Mouse (Mus musculus) limb, embryonic 10.5 days (tissue): Measurements from ENCODE around the gene Vezt. TPM values are rescaled to one million over a fixed set of nuclear protein-coding genes. Genes with fewer than 3 reads are reported as not detected.

Source experiments
- DNase-seq: peaks from one replicate; pipeline ENCODE4 v3.0.0-alpha.2; 2017; ENCODE audit warnings: low spot score
- H3K27ac ChIP-seq: fragments of 300-500 bp; sonication (generic); 2 replicates; pipeline ENCODE4 v1.5.1; 2016; ENCODE audit warnings: mild to moderate bottlenecking
- H3K27me3 ChIP-seq: fragments of 300-500 bp; sonication (generic); 2 replicates; pipeline ENCODE4 v1.6.1; 2016; ENCODE audit warnings: low read depth, mild to moderate bottlenecking; ENCODE audit not compliant: poor library complexity, severe bottlenecking
- H3K36me3 ChIP-seq: fragments of 300-500 bp; sonication (generic); 2 replicates; pipeline ENCODE4 v1.6.1; 2016; ENCODE audit warnings: mild to moderate bottlenecking, moderate library complexity
- H3K4me1 ChIP-seq: fragments of 300-500 bp; sonication (generic); 2 replicates; pipeline ENCODE4 v1.6.1; 2016
- H3K4me3 ChIP-seq: fragments of 300-500 bp; sonication (generic); 2 replicates; pipeline ENCODE4 v1.5.1; 2016; ENCODE audit warnings: mild to moderate bottlenecking, moderate library complexity
- H3K9me3 ChIP-seq: fragments of 300-500 bp; sonication (generic); replicated peaks from 2 replicates; pipeline ENCODE4 v1.6.1; 2016; ENCODE audit warnings: mild to moderate bottlenecking
- WGBS: fragments of 180-500 bp; shearing (Covaris S2); methylation state at CpG from one replicate; pipeline ENCODE4 v1.1.7; 2016; 5-methylcytosine and 5-hydroxymethylcytosine counted together
- polyA plus RNA-seq: library from polyadenylated mRNA; unstranded; fragments of >200 nt; fragmentation: Nextera tagmentation; extraction: Ambion mirVana; gene quantifications from 2 replicates; pipeline ENCODE4 v1.2.1, GENCODE M21; 2016

Vezt gene
- polyA plus RNA-seq, 1 experiment from 2014 or later = 25.9 TPM

DNA sequence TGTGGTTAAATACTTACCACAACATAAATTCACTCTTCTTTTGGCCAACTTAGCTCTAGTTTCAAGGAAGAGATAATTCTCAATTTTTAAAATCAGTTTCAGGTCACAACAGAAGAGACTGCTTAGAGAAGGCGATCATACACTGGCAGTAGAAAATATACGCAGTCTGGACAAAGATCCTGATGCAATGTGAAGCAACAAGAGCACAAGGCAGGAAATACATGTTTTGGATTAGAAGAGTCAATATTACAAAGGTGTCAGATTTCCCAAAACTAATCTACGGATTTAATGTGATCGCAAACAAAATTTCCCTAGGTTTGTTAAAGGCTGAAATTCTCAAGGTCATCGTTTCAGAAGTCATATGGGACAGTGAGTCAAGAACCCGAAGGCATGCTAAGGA lies 4.5 kb downstream of the Vezt start:
- Histone ChIP-seq H3K4me3 (no peak overlapping the region), H3K9me3 (no peaks in the 10 kb centered on the region), H3K36me3 (peaks cover 18% of the 10 kb centered on the region), H3K27ac (no peak overlapping the region), H3K27me3 (no peaks in the 10 kb centered on the region), H3K4me1 (peaks cover 12% of the 10 kb centered on the region)
- no peak for DNase-seq
- 96% methylated on average over 6 of the region's 6 CpGs for WGBS

DNA sequence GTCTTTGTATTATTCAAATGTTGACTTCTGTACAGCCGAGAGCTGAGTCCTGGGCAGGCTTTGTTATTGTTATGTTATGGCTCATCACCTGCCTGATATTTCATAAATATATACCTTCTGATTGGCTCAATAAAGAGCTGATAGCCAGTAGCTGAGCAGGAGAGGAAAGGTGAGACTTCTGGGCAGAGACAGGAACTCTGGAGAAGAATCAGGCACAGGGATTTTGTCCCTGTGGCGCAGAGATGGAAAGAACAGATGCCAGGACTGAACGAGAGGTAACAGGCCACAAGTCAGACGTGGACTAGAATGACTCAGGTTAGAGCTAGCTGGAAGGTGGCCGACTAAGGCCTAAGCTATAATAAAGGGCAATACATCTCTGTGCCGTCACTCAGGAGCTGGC lies 7.1 kb downstream of the Vezt start:
- Histone ChIP-seq H3K4me1 (no peaks in the 10 kb centered on the region), H3K27me3 (no peaks in the 10 kb centered on the region), H3K27ac (no peak overlapping the region), H3K9me3 (no peaks in the 10 kb centered on the region), H3K36me3 (peaks cover 32% of the 10 kb centered on the region), H3K4me3 (no peak overlapping the region)
- WGBS = 85% methylated on average over 6 of the region's 6 CpGs
- no peak for DNase-seq

DNA sequence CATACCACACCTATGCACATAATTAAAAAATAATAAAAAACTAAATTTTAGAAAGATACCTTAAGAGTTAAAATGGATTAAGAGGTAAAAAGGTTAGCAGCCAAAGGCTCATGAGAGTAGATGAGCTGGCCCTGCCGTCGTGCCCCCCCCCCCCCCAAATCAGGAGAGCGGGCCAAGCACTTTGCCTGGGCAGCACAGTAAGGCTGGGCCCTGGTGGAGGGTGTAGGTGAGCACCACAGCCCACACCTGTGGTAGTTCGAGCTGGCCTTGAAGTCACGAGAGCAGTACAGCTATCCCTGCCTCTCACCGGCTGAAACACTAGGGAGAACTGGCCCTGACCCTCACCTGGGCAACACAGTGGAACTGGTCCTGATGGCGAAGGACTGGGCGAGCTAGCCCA lies 10.5 kb downstream of the Vezt start:
- no peak for DNase-seq
- Histone ChIP-seq H3K27me3 (no peaks in the 10 kb centered on the region), H3K9me3 (no peaks in the 10 kb centered on the region), H3K27ac (no peak overlapping the region), H3K4me1 (no peaks in the 10 kb centered on the region), H3K4me3 (no peak overlapping the region), H3K36me3 (peaks cover 26% of the 10 kb centered on the region)
- WGBS = 91% methylated on average over 8 of the region's 8 CpGs

GRCm38 (mm10) chr10:94021059-94021458 lies 14.6 kb downstream of the Vezt start:
- H3K27me3 ChIP-seq = no peaks in the 10 kb centered on the region
- no peaks in the 10 kb centered on the region for H3K9me3 ChIP-seq
- H3K4me1 ChIP-seq = peaks cover 3% of the 10 kb centered on the region; the same call in 1 of the 2 replicates
- no peak for DNase-seq
- WGBS = 91% methylated on average over 4 of the region's 4 CpGs
- H3K27ac ChIP-seq = no peak overlapping the region
- H3K4me3 ChIP-seq = no peak overlapping the region
- peaks cover 15% of the 10 kb centered on the region for H3K36me3 ChIP-seq

DNA sequence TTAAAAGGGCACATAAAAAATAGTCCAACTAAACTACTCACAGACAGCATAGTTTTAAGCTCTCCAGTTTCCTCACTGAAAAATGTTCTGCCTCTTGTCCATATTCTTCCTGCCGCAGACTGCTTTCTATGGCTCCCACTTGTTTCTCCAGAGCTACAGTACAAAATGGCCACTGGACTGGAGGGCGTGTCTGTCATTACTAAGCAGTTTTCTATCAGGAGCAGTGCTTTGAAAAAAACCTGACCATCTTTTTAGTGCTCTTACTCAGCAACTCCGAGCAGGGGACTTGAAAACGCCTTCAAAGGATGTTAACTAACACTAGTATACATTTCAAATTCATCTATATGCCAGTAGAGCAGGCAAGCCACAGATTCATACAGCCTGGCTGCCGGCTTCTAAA lies 15.0 kb downstream of the Vezt start:
- H3K9me3 ChIP-seq = no peaks in the 10 kb centered on the region
- peaks cover 3% of the 10 kb centered on the region; the same call in 1 of the 2 replicates for H3K4me1 ChIP-seq
- no peaks in the 10 kb centered on the region for H3K27me3 ChIP-seq
- H3K4me3 ChIP-seq = no peak overlapping the region
- WGBS = 85% methylated on average over 5 of the region's 5 CpGs
- H3K27ac ChIP-seq = no peak overlapping the region
- no peak for DNase-seq
- peaks cover 14% of the 10 kb centered on the region for H3K36me3 ChIP-seq

- Histone ChIP-seq H3K4me1 (peaks cover 3% of the 10 kb centered on the region; the same call in 1 of the 2 replicates), H3K27ac (no peak overlapping the region), H3K9me3 (no peaks in the 10 kb centered on the region), H3K36me3 (no peaks in the 10 kb centered on the region), H3K4me3 (no peak overlapping the region), H3K27me3 (no peaks in the 10 kb centered on the region)
- no peak for DNase-seq
- WGBS = 84% methylated on average over 8 of the region's 8 CpGs
Measured at GRCm38 (mm10) chr10:94017455-94017854, 18.2 kb downstream of the Vezt start.

GRCm38 (mm10) chr10:94014200-94014599 lies 21.4 kb downstream of the Vezt start:
- no peaks in the 10 kb centered on the region for H3K36me3 ChIP-seq
- no peaks in the 10 kb centered on the region for H3K27me3 ChIP-seq
- H3K4me1 ChIP-seq = no peaks in the 10 kb centered on the region
- H3K9me3 ChIP-seq = no peaks in the 10 kb centered on the region
- WGBS = 83% methylated on average over 4 of the region's 4 CpGs
- H3K4me3 ChIP-seq = no peak overlapping the region
- H3K27ac ChIP-seq = no peak overlapping the region
- no peak for DNase-seq

GRCm38 (mm10) chr10:94013196-94013595 lies 22.4 kb downstream of the Vezt start:
- Histone ChIP-seq H3K36me3 (0 out of 2 replicates have a peak, but pooled peaks cover 3% of the 10 kb centered on the region), H3K27me3 (no peaks in the 10 kb centered on the region), H3K9me3 (no peaks in the 10 kb centered on the region), H3K4me3 (no peak overlapping the region), H3K4me1 (no peaks in the 10 kb centered on the region), H3K27ac (no peak overlapping the region)
- peak; percentile 54 for DNase-seq
- 57% methylated on average over 3 of the region's 3 CpGs for WGBS

- DNase-seq = peak; percentile 33
- Histone ChIP-seq H3K9me3 (no peaks in the 10 kb centered on the region), H3K27me3 (no peaks in the 10 kb centered on the region), H3K4me3 (no peak overlapping the region), H3K4me1 (no peaks in the 10 kb centered on the region), H3K27ac (no peak overlapping the region), H3K36me3 (peaks cover 8% of the 10 kb centered on the region)
- WGBS = 65% methylated on average over 2 of the region's 2 CpGs
Measured at GRCm38 (mm10) chr10:94011024-94011423, 24.6 kb downstream of the Vezt start.

- H3K4me1 ChIP-seq = no peaks in the 10 kb centered on the region
- 81% methylated on average over 3 of the region's 3 CpGs for WGBS
- no peaks in the 10 kb centered on the region for H3K9me3 ChIP-seq
- H3K27me3 ChIP-seq = no peaks in the 10 kb centered on the region
- no peak for DNase-seq
- H3K27ac ChIP-seq = no peak overlapping the region
- H3K36me3 ChIP-seq = peaks cover 16% of the 10 kb centered on the region
- H3K4me3 ChIP-seq = no peak overlapping the region
Measured at GRCm38 (mm10) chr10:94009991-94010679, 25.5 kb downstream of the Vezt start.

GRCm38 (mm10) chr10:94008356-94008755 lies 27.3 kb downstream of the Vezt start:
- Histone ChIP-seq H3K27me3 (no peaks in the 10 kb centered on the region), H3K36me3 (peaks cover 28% of the 10 kb centered on the region), H3K27ac (no peak overlapping the region), H3K4me3 (no peak overlapping the region), H3K4me1 (no peaks in the 10 kb centered on the region), H3K9me3 (no peaks in the 10 kb centered on the region)
- DNase-seq = no peak
- 91% methylated on average over 2 of the region's 2 CpGs for WGBS

DNA sequence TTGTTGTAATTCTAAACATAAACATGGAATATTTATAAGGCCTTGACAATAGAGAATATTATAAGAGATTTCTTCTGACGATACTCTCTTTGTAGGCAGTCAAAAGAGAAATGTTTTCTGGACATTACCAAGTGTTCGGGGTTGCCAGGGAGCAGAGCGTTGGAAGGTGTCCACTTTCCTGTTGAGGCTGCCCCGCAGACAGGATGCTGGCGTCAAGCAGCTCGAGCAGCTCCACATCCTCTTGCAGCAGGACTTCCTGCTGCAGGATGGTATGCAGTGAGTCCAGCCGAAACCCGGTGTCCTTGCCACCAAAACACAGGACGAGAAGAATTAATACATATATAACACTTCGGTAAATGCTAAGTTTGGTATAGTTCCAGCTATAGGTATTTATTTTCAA lies 35.4 kb downstream of the Vezt start:
- H3K4me1 ChIP-seq = no peaks in the 10 kb centered on the region
- H3K27ac ChIP-seq = no peak overlapping the region
- DNase-seq = no peak
- H3K9me3 ChIP-seq = no peaks in the 10 kb centered on the region
- WGBS = 90% methylated on average over 10 of the region's 10 CpGs
- no peaks in the 10 kb centered on the region for H3K27me3 ChIP-seq
- peaks cover 87% of the 10 kb centered on the region for H3K36me3 ChIP-seq
- H3K4me3 ChIP-seq = no peak overlapping the region

GRCm38 (mm10) chr10:93999357-93999756 lies 36.3 kb downstream of the Vezt start:
- Histone ChIP-seq H3K4me3 (no peak overlapping the region), H3K36me3 (peaks cover 86% of the 10 kb centered on the region), H3K4me1 (no peaks in the 10 kb centered on the region), H3K27me3 (no peaks in the 10 kb centered on the region), H3K27ac (no peak overlapping the region), H3K9me3 (no peaks in the 10 kb centered on the region)
- WGBS = 92% methylated on average over 1 of the region's 1 CpGs
- no peak for DNase-seq

GRCm38 (mm10) chr10:93995100-93995499 lies 40.5 kb downstream of the Vezt start:
- 100% methylated on average over 1 of the region's 1 CpGs for WGBS
- Histone ChIP-seq H3K27ac (no peak overlapping the region), H3K27me3 (no peaks in the 10 kb centered on the region), H3K4me3 (no peak overlapping the region), H3K36me3 (peaks cover 75% of the 10 kb centered on the region), H3K4me1 (no peaks in the 10 kb centered on the region), H3K9me3 (no peaks in the 10 kb centered on the region)
- DNase-seq = no peak
